8 mouse cellular contexts compared by ENCODE assay signal in genomic region chr3:65938211-65938610, GRCm38 (mm10). TPM values are rescaled to one million over a fixed set of nuclear protein-coding genes. Genes with fewer than 3 reads are reported as not detected.
A peak's percentile ranks its signal among the peaks of the same experiment; 100 is the strongest.
DNase-seq lines count a peak whose midpoint lies in the region.
"Had no signal": no experiment of that assay in that cellular context is flagged by ENCODE, and none has a peak within 500 bp of the region (broad histone marks: within the 10 kb centered on the region; RNA-seq: fewer than 3 reads in every experiment).

No protein-coding gene starts in this region.

- peak; percentile 31 for DNase-seq in left cerebral cortex, adult 11 months (ENCODE audit: low spot score)
- no peak for DNase-seq in left cerebral cortex, adult 8-10 months (ENCODE audit: low spot score in 2 of 2)
- DNase-seq in MN1 (ENCODE audit: low spot score) = peak; percentile 63
- DNase-seq in embryo, embryonic 10.5 days (ENCODE audit: low spot score) = peak; percentile 71
- peak; percentile 39 for DNase-seq in mesoderm, embryonic 11.5 days (ENCODE audit: low read depth, low spot score)
- DNase-seq in adrenal gland, postnatal 36 days = no peak
- no peak for DNase-seq in thymus, postnatal 14 days
- DNase-seq: thymus, adult 2 months had no signal

RNA-seq across cellular contexts. Expression of gene Ccnl1, which starts 19.8 kb away (rescaled TPM):
- 10 to 100 TPM; 50.2 to 57.0 (median 52.7) TPM for total RNA-seq in left cerebral cortex, adult 8-10 months (2022)
- 100 to 1,000 TPM in 1 of 2 experiments, 10 to 100 TPM in 1; 80.0 to 129 TPM for total RNA-seq in adrenal gland, postnatal 36 days (2021)

Comparison
In these comparisons a context has a peak if more than half of its experiments do, and no peak if none do; other contexts are left out.
1. DNase-seq: peak in left cerebral cortex, adult 11 months (single experiment), MN1 (single experiment), embryo, embryonic 10.5 days (single experiment) and mesoderm, embryonic 11.5 days (single experiment); none in left cerebral cortex, adult 8-10 months (0 of 2), adrenal gland, postnatal 36 days (0 of 2) and thymus, postnatal 14 days (single experiment).